Mouse (Mus musculus) brain, embryonic 14.5 days (tissue): ENCODE results near the gene Secisbp2.

Experiments
- CTCF ChIP-seq: fragments of 200-500 bp; IDR thresholded peaks from 2 replicates; pipeline ENCODE4 v1.5.1; 2012; ENCODE audit warnings: inconsistent platforms, mild to moderate bottlenecking, moderate library complexity, borderline replicate concordance; ENCODE audit not compliant: insufficient read depth, insufficient read length; ENCODE audit errors: extremely low read depth
- POLR2A ChIP-seq: fragments of 200-500 bp; IDR thresholded peaks from 2 replicates; pipeline ENCODE4 v1.6.1; 2012; ENCODE audit warnings: mild to moderate bottlenecking, inconsistent platforms, borderline replicate concordance; ENCODE audit not compliant: poor library complexity, insufficient read depth, insufficient read length, severe bottlenecking; ENCODE audit errors: extremely low read depth

GRCm38 (mm10) chr13:51703893-51704292 lies 52.4 kb downstream of the Secisbp2 start:
- TF ChIP-seq POLR2A (no peak), CTCF (no peak)
